Mouse (Mus musculus): Measurements from ENCODE around the gene Gss. TPM values are rescaled to one million over a fixed set of nuclear protein-coding genes. Genes with fewer than 3 reads are reported as not detected.
A peak's percentile ranks its signal among the peaks of the same experiment; 100 is the strongest.

Gss gene
- total and polyA plus RNA-seq, 2 experiments from 2014 or later: 24.8 to 52.3 TPM

DNA sequence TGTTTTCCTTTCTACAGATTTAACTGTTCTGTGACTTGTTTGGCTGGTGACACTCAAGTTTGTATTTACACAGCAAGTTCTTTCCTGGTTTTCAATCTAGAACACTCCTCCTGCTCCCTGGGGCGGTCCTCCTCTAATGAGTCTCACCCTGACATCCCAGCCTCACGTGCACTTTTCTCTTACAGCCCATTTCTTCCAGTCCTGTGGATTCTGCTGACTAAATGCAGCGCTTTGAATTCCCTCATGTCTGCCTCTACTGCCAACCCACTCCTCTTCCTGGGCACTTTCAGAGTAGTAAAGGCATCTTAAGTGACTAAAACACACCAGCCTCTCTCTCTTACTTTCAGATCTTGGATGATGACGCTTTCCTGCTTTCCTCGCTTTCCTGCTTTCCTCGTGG lies 934 bp downstream of the Gss start:
- Histone ChIP-seq H3K4me3 (ENCODE audit: low read depth, low read length) (peak overlapping the region; percentile 58), H3K9ac (replicated peaks; ENCODE audit: low read depth, low read length) (peak overlapping the region; percentile 78), H3K36me3 (replicated peaks; ENCODE audit: control insufficient read depth, insufficient read depth, low read length) (no peaks in the 10 kb centered on the region), H3K27ac (ENCODE audit: low read depth) (peak overlapping the region; percentile 87), H3K4me2 (ENCODE audit: low read depth, low read length) (peak overlapping the region; percentile 86), H3K9me3 (replicated peaks; ENCODE audit: control insufficient read depth, low read length) (no peaks in the 10 kb centered on the region), H3K4me1 (ENCODE audit: control insufficient read depth, insufficient read depth) (peaks cover 7% of the 10 kb centered on the region; the same call in 1 of the 2 replicates), H3K27me3 (ENCODE audit: control insufficient read depth, insufficient read depth, low read length) (no peaks in the 10 kb centered on the region)
- DNase-seq (ENCODE audit: low spot score): no peak
- WGBS: 3% methylated on average over 6 of the region's 6 CpGs
- ATAC-seq (ENCODE audit: insufficient read depth, low read depth): no peak
- TF ChIP-seq EP300 (IDR thresholded peaks at IDR 0.05; ENCODE audit: low read depth) (no peak), CTCF (IDR thresholded peaks at IDR 0.05; ENCODE audit: low read depth) (no peak)

DNA sequence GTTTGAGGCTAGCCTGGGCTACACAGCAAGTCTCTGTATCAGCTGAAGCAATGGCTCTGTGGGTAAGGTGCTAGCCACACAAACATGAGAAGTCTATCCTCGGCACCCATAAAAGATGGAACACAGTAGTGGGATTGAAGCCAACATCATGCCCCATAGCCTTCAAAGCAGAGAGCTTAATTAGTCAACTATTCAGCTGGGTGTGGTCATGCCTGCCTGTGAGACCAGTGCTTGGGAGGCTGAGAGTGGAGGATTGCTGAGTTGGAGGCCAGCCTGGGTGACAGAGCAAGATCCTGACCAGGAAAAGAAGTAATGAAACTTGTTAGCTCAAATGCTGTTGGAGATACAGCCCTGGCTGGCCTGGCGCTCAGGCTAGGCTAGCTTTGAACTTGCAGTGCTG lies 1.7 kb downstream of the Gss start:
- H3K4me2 ChIP-seq (ENCODE audit: low read depth, low read length): no peak overlapping the region
- no peak overlapping the region for H3K27ac ChIP-seq (ENCODE audit: low read depth)
- 91% methylated on average over 2 of the region's 2 CpGs for WGBS

DNA sequence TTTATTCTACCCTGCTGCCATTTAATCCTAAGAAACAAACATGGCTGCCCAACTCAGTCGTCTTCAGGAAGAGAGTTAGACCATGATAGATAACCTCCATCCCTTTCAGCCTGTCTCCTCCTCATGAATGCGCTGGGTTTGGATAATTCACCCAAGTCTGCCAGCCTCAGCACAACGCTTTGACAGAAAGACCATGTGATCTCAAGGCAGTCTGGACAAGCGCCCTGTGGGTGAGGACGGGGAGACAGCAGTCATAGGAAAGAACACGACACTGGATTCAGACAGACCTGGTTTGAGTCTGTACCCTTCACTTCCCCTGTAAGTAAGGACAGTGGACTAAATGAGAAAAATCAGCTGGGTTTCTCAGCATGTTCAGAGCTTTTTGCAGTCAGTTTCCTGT lies 3.1 kb downstream of the Gss start:
- no peaks in the 10 kb centered on the region for H3K27me3 ChIP-seq (ENCODE audit: control insufficient read depth, insufficient read depth, low read length)
- no peak overlapping the region for H3K9ac ChIP-seq (replicated peaks; ENCODE audit: low read depth, low read length)
- H3K4me2 ChIP-seq (ENCODE audit: low read depth, low read length): no peak overlapping the region
- ATAC-seq (ENCODE audit: insufficient read depth, low read depth): no peak
- no peaks in the 10 kb centered on the region for H3K9me3 ChIP-seq (replicated peaks; ENCODE audit: control insufficient read depth, low read length)
- no peak overlapping the region for H3K27ac ChIP-seq (ENCODE audit: low read depth)
- peaks cover 7% of the 10 kb centered on the region; the same call in 1 of the 2 replicates for H3K4me1 ChIP-seq (ENCODE audit: control insufficient read depth, insufficient read depth)
- TF ChIP-seq CTCF (IDR thresholded peaks at IDR 0.05; ENCODE audit: low read depth): no peak
- no peak for TF ChIP-seq EP300 (IDR thresholded peaks at IDR 0.05; ENCODE audit: low read depth)
- H3K36me3 ChIP-seq (replicated peaks; ENCODE audit: control insufficient read depth, insufficient read depth, low read length): no peaks in the 10 kb centered on the region
- H3K4me3 ChIP-seq (ENCODE audit: low read depth, low read length): no peak overlapping the region
- DNase-seq (ENCODE audit: low spot score): no peak
- WGBS: 70% methylated on average over 6 of the region's 6 CpGs

More for the DNA sequence above, 1.7 kb downstream of the Gss start:
- no peak for ATAC-seq (ENCODE audit: insufficient read depth, low read depth)
- TF ChIP-seq CTCF (IDR thresholded peaks at IDR 0.05; ENCODE audit: low read depth): no peak
- no peak for TF ChIP-seq EP300 (IDR thresholded peaks at IDR 0.05; ENCODE audit: low read depth)
- H3K4me3 ChIP-seq (ENCODE audit: low read depth, low read length): no peak overlapping the region
- no peaks in the 10 kb centered on the region for H3K9me3 ChIP-seq (replicated peaks; ENCODE audit: control insufficient read depth, low read length)
- H3K36me3 ChIP-seq (replicated peaks; ENCODE audit: control insufficient read depth, insufficient read depth, low read length): no peaks in the 10 kb centered on the region
- peaks cover 7% of the 10 kb centered on the region; the same call in 1 of the 2 replicates for H3K4me1 ChIP-seq (ENCODE audit: control insufficient read depth, insufficient read depth)
- no peak for DNase-seq (ENCODE audit: low spot score)
- no peak overlapping the region for H3K9ac ChIP-seq (replicated peaks; ENCODE audit: low read depth, low read length)
- H3K27me3 ChIP-seq (ENCODE audit: control insufficient read depth, insufficient read depth, low read length): no peaks in the 10 kb centered on the region

DNA sequence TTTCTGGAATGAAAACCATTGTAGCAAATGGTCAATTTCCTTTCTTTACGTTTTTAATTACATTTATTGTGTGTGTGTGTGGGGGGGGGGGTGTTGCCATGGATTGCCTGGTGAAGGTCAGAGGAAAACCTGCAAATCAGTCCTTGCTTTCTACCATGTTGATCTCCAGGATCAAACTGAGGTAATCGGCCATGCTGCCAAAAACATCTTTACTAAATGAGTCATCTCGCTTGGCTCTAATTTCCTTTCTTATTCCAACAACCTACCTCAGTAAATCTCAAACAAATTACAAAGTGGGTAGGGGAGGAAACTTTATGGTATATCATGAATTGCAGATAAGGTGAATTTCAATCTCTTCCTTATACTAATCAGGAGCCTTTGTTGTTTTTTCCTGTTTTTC lies 4.5 kb downstream of the Gss start:
- no peaks in the 10 kb centered on the region for H3K9me3 ChIP-seq (replicated peaks; ENCODE audit: control insufficient read depth, low read length)
- H3K4me1 ChIP-seq (ENCODE audit: control insufficient read depth, insufficient read depth): peaks cover 7% of the 10 kb centered on the region; the same call in 1 of the 2 replicates
- H3K4me3 ChIP-seq (ENCODE audit: low read depth, low read length): no peak overlapping the region
- H3K27ac ChIP-seq (ENCODE audit: low read depth): no peak overlapping the region
- H3K27me3 ChIP-seq (ENCODE audit: control insufficient read depth, insufficient read depth, low read length): no peaks in the 10 kb centered on the region
- no peak for TF ChIP-seq CTCF (IDR thresholded peaks at IDR 0.05; ENCODE audit: low read depth)
- TF ChIP-seq EP300 (IDR thresholded peaks at IDR 0.05; ENCODE audit: low read depth): no peak
- ATAC-seq (ENCODE audit: insufficient read depth, low read depth) (no peak), DNase-seq (ENCODE audit: low spot score) (no peak)
- no peak overlapping the region for H3K9ac ChIP-seq (replicated peaks; ENCODE audit: low read depth, low read length)
- WGBS: 72% methylated on average over 3 of the region's 3 CpGs
- no peak overlapping the region for H3K4me2 ChIP-seq (ENCODE audit: low read depth, low read length)
- no peaks in the 10 kb centered on the region for H3K36me3 ChIP-seq (replicated peaks; ENCODE audit: control insufficient read depth, insufficient read depth, low read length)

DNA sequence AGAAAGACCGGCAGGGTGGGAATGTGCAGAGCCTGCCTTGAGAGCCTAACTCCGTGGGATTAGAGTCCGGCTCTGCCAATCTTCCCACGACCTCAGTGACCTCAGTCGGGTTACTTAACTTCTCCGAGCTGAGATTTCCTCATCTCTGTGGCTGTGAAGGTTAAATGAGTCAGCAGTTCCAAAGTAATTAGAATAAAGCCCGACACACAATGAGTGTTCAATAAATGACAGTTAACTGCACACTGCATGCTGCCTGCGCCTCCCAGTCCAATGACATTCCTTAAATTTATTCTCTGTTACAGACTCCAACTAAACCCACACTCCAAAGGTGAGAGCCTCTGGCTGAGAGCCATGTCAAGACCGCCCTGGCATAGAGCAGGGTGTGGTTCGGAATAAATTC lies 7.1 kb downstream of the Gss start:
- Histone ChIP-seq H3K4me3 (ENCODE audit: low read depth, low read length) (no peak overlapping the region), H3K9me3 (replicated peaks; ENCODE audit: control insufficient read depth, low read length) (no peaks in the 10 kb centered on the region), H3K27me3 (ENCODE audit: control insufficient read depth, insufficient read depth, low read length) (no peaks in the 10 kb centered on the region), H3K36me3 (replicated peaks; ENCODE audit: control insufficient read depth, insufficient read depth, low read length) (peaks cover 4% of the 10 kb centered on the region; the same call in 1 of the 2 replicates), H3K4me2 (ENCODE audit: low read depth, low read length) (no peak overlapping the region), H3K4me1 (ENCODE audit: control insufficient read depth, insufficient read depth) (no peaks in the 10 kb centered on the region), H3K27ac (ENCODE audit: low read depth) (no peak overlapping the region), H3K9ac (replicated peaks; ENCODE audit: low read depth, low read length) (no peak overlapping the region)
- WGBS: 57% methylated on average over 10 of the region's 10 CpGs
- ATAC-seq (ENCODE audit: insufficient read depth, low read depth) (no peak), DNase-seq (ENCODE audit: low spot score) (no peak)
- TF ChIP-seq EP300 (IDR thresholded peaks at IDR 0.05; ENCODE audit: low read depth) (no peak), CTCF (IDR thresholded peaks at IDR 0.05; ENCODE audit: low read depth) (no peak)

DNA sequence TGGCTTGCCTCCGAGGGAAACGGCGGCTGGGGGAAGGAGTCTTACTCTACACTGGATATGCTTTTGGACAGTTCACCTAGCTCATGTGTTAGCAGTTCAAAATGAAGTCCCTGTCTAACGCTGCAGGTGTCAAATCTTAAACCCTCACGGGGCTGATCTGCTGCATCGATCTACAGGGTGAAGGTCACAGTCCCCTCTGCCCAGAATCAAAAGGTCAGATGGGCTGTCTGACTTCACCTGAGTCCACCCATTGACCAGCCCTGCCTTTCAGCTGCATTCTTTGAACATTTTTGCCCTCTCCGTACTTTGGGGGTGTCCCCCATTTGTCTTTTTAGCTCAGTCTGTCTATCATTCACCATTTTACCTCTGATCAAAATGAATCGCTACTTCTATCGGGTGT lies 7.5 kb downstream of the Gss start:
- TF ChIP-seq CTCF (IDR thresholded peaks at IDR 0.05; ENCODE audit: low read depth) (no peak), EP300 (IDR thresholded peaks at IDR 0.05; ENCODE audit: low read depth) (no peak)
- WGBS: 85% methylated on average over 9 of the region's 9 CpGs

More for the DNA sequence above, 7.5 kb downstream of the Gss start:
- no peaks in the 10 kb centered on the region for H3K9me3 ChIP-seq (replicated peaks; ENCODE audit: control insufficient read depth, low read length)
- H3K4me2 ChIP-seq (ENCODE audit: low read depth, low read length): no peak overlapping the region
- H3K27me3 ChIP-seq (ENCODE audit: control insufficient read depth, insufficient read depth, low read length): no peaks in the 10 kb centered on the region
- H3K9ac ChIP-seq (replicated peaks; ENCODE audit: low read depth, low read length): no peak overlapping the region
- no peak overlapping the region for H3K27ac ChIP-seq (ENCODE audit: low read depth)
- H3K36me3 ChIP-seq (replicated peaks; ENCODE audit: control insufficient read depth, insufficient read depth, low read length): peaks cover 4% of the 10 kb centered on the region; the same call in 1 of the 2 replicates
- DNase-seq (ENCODE audit: low spot score): no peak
- ATAC-seq (ENCODE audit: insufficient read depth, low read depth): no peak
- no peaks in the 10 kb centered on the region for H3K4me1 ChIP-seq (ENCODE audit: control insufficient read depth, insufficient read depth)
- no peak overlapping the region for H3K4me3 ChIP-seq (ENCODE audit: low read depth, low read length)
